Mouse (Mus musculus) thymus, adult 2 months (tissue): Measurements from ENCODE around the gene Fasn. TPM values are rescaled to one million over a fixed set of nuclear protein-coding genes. Genes with fewer than 3 reads are reported as not detected.
A peak's percentile ranks its signal among the peaks of the same experiment; 100 is the strongest.

Experiments
- DNase-seq: peaks from one replicate; pipeline ENCODE4 v3.0.0; 2021
- H3K27ac ChIP-seq: fragments of 200-500 bp; 2 replicates; pipeline ENCODE4 v1.5.1; 2012; ENCODE audit warnings: low read length, control low read depth; ENCODE audit not compliant: control insufficient read depth, insufficient read depth
- H3K27me3 ChIP-seq: fragments of 200-500 bp; 2 replicates; pipeline ENCODE4 v1.6.1; 2012; ENCODE audit warnings: mild to moderate bottlenecking, low read length, moderate library complexity, mixed read lengths; ENCODE audit not compliant: control insufficient read depth, insufficient read depth
- H3K36me3 ChIP-seq: fragments of 200-500 bp; 2 replicates; pipeline ENCODE4 v1.6.1; 2012; ENCODE audit warnings: mild to moderate bottlenecking, low read length, moderate library complexity; ENCODE audit not compliant: control insufficient read depth, insufficient read depth
- H3K4me1 ChIP-seq: fragments of 200-500 bp; replicated peaks from 2 replicates; pipeline ENCODE4 v1.6.1; 2012; ENCODE audit warnings: low read length; ENCODE audit not compliant: control insufficient read depth, insufficient read depth
- H3K4me3 ChIP-seq: fragments of 200-500 bp; 2 replicates; pipeline ENCODE4 v1.5.1; 2012; ENCODE audit warnings: mild to moderate bottlenecking, low read length, control low read depth, moderate library complexity; ENCODE audit not compliant: control insufficient read depth, insufficient read depth
- CTCF ChIP-seq: fragments of 200-500 bp; IDR thresholded peaks from 2 replicates; pipeline ENCODE4 v1.5.1; 2012; ENCODE audit warnings: mild to moderate bottlenecking, control low read depth, low read length, moderate library complexity, borderline replicate concordance; ENCODE audit not compliant: control insufficient read depth, poor library complexity, insufficient read depth; ENCODE audit errors: extremely low read depth
- POLR2A ChIP-seq: fragments of 200-500 bp; IDR thresholded peaks from 2 replicates; pipeline ENCODE4 v1.6.1; 2012; ENCODE audit warnings: mild to moderate bottlenecking, low read length, control low read depth, moderate library complexity; ENCODE audit not compliant: control insufficient read depth, poor library complexity, insufficient read depth; ENCODE audit errors: extremely low read depth
- WGBS: fragments of 180-500 bp; shearing (Covaris S2); methylation state at CpG from one replicate; pipeline ENCODE4 v1.1.7; 2018; 5-methylcytosine and 5-hydroxymethylcytosine counted together
- polyA plus RNA-seq: library from polyadenylated mRNA; depleted of rRNA; stranded (reverse); fragments of >200 nt; gene quantifications from 2 replicates; pipeline ENCODE4 v1.2.3, GENCODE M21; 2012

Fasn gene
- polyA plus RNA-seq, 1 experiment = 973 TPM

DNA sequence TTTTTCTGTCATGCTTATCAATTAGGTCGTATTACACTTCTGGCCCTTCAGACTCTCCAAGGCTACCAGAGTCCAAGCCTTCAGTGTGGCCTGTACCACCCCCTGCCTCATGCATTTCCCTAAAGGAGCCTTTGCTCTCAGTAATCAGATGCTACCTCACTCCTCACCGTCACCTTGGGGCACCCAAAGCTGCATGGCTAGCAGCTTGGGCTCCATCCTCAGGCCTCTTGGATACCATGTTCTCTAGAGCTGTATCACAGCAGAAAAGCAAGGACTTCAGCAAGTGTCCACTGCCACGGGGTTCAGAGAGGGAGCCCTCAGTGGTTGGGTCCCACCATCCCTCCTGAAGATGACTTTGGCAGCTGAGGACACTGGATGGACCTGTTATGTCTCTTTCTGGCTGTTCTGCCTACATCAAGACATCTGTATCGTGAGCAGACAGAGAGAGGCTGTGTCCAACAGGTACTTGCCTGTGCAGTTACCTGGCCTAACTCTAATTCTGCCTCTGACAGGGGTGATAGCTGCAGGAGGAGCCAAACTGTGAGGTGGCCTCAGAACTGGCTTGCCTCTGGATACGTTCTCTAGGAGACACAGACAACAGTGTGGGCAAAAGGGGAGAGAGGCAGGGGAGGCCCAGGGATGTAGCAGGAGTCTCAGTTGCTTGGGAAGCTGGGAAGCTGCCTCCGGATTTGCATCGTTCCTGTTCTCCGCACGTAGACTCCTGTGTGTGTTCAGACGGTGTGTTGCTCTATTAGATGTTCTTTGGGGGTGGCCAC lies 5.6 kb upstream of the Fasn start:
- H3K4me1 ChIP-seq = peaks cover 13% of the 10 kb centered on the region
- TF ChIP-seq POLR2A = no peak
- TF ChIP-seq CTCF = no peak
- H3K4me3 ChIP-seq = no peak overlapping the region
- no peak for DNase-seq
- H3K27ac ChIP-seq = no peak overlapping the region
- 96% methylated on average over 10 of the region's 10 CpGs for WGBS
- H3K36me3 ChIP-seq = no peaks in the 10 kb centered on the region
- H3K27me3 ChIP-seq = no peaks in the 10 kb centered on the region

DNA sequence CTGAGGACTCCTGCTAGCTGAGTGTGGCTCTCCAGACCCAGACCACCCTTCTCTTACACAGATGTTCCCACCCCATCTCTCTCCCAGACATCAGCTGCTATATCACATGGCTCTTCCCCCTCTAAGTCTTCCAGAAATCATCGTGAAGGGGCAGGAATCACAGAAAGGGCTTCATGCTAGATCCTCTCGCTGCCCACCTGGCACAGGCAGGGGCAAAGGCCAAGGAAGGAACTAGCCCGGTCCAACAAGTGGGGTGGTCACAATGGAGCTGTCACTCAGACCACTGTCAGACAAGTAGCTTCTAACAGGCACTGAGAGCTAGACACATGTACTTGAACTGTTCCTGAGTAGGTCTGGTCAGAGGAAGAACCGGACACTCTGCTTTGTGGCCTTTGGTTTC lies 4.1 kb upstream of the Fasn start:
- no peak for TF ChIP-seq CTCF
- TF ChIP-seq POLR2A = no peak
- Histone ChIP-seq H3K4me1 (peaks cover 17% of the 10 kb centered on the region), H3K27me3 (no peaks in the 10 kb centered on the region), H3K36me3 (no peaks in the 10 kb centered on the region), H3K27ac (no peak overlapping the region), H3K4me3 (no peak overlapping the region)
- no peak for DNase-seq
- WGBS = 93% methylated on average over 4 of the region's 4 CpGs

DNA sequence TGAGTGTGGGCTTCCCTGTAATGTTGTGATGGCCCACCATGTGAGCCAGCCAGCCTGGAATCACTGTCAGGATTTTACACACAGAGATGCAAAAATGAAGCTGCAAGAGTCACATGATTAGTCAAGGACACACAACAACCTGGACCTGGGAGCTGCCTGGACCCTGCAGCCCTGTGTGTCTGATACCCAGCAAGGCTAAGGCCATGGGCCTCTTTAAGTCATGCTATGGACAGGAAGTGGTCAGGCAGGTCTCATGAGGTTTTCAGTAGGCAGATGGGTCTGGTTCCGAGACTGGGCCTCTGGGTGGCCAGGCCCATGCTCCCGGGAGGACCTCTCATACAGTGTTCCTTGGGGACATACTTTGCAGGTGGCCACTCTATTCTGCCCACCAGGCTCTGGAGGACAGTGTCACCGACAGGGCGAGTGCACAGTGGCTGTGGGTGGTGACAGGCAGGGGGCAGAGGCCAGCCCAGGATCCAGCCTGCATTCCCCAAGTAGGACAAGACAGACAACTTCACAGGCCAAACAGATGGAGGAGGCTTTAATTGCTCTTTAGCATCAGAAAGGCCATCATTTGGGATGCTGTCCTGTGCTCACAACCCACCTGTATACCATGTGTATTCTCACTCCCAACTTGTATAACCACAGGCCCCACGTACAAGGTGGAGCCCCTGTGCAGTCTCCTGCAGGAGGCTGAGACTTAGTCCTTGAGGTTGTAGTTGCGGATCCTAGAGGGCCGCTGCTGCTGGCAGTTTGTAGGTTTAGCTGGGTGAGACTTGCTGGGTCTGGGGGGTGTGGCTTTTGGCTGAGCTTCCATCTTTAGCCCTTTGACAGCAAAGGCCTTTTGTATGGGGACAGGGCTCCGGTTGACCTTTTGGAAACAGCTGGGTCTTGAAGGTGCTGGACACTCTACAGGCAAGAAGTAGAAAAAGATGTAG lies 1.9 kb upstream of the Fasn start:
- Histone ChIP-seq H3K4me3 (no peak overlapping the region), H3K4me1 (peaks cover 30% of the 10 kb centered on the region), H3K36me3 (no peaks in the 10 kb centered on the region), H3K27me3 (no peaks in the 10 kb centered on the region), H3K27ac (peak overlapping the region; percentile 28; the same call in 1 of the 2 replicates)
- DNase-seq = no peak
- no peak for TF ChIP-seq POLR2A
- 93% methylated on average over 8 of the region's 8 CpGs for WGBS

DNA sequence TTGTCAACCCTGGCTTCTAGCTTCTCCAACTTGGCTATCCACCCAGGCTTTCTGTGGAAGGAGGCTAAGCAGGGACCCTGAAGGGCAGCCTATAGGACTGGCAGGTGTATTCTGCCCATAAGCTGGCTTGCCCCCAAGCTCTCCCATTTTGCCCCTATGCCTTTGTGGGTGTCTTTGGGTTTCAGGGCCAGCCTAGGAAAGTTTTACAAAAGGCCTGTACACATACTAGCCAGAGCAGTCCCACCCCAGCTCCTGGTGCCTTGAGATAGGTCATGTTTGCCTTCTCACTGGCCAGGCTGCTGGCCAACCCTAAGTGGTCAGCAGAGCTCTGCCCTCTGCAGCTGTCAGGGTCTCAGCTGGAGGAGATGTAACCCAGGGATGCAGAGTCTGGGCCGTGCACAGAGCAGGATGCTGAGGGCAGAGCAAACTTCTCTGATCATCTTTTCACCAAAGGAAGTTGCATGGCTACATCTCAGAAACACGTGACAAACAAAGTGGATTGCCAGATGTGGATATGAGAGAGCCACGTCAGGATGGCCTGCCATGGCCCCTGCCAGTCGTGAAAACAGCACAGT lies 1.0 kb upstream of the Fasn start:
- DNase-seq = peak; percentile 21
- no peak overlapping the region for H3K4me3 ChIP-seq
- WGBS = 5% methylated on average over 4 of the region's 4 CpGs
- 0 out of 2 replicates have a peak, but pooled peaks cover 1% of the 10 kb centered on the region for H3K36me3 ChIP-seq
- peak overlapping the region; percentile 38 for H3K27ac ChIP-seq
- TF ChIP-seq POLR2A (no peak), CTCF (no peak)
- H3K27me3 ChIP-seq = no peaks in the 10 kb centered on the region
- peaks cover 30% of the 10 kb centered on the region for H3K4me1 ChIP-seq

DNA sequence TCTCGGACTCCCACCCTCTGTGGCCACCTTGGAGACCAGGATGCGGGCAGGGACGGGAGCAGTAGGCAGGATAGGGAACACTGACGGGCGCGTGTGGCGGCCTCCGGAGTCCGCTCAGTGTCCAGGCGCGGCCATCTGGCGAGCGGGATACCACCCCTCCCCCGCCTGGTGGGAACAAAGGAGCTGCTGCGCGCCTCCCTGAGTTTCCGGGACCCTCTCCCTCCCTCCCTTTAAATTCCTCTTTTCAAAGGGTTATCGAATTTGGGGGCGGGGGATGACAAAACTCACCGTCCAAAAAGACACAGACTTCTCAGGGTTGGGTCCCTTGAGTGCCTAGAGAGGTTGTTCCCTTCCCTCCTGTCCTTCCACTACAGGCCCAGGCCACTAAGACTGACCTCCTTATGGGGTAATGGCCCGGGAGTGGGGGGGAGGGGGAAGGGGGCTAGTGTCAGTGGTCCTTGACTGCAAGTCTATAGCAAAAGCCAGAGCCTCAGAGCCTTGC lies 491 bp upstream of the Fasn start:
- TF ChIP-seq CTCF (no peak), POLR2A (no peak)
- Histone ChIP-seq H3K27me3 (no peaks in the 10 kb centered on the region), H3K36me3 (peaks cover 6% of the 10 kb centered on the region; the same call in 1 of the 2 replicates), H3K4me3 (peak overlapping the region; percentile 78), H3K4me1 (peaks cover 30% of the 10 kb centered on the region), H3K27ac (peak overlapping the region; percentile 38)
- 0% methylated on average over 21 of the region's 21 CpGs for WGBS
- no peak for DNase-seq

DNA sequence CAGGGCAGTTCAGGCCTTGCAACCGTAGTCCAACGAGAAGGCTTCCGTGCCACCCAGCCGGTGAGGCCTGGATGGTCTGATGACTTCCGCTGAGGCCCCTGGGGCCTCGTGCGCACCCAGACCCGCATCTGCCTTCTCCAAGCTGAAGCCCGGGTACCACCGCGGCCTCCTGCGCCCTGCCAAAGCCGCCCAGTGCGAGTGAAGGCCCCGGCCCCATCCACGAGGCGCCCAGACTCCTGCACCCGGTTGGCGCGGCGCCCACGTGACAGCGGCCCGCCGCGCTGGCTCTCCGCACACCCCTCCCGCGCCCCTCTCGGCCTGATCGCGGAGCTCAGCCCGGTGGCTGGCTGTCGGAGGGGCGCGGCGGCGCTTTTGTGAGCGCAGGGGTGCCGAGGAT lies 798 bp downstream of the Fasn start:
- under 1% methylated on average over 40 of the region's 40 CpGs for WGBS
- Histone ChIP-seq H3K4me1 (peaks cover 30% of the 10 kb centered on the region), H3K27me3 (no peaks in the 10 kb centered on the region), H3K27ac (peak overlapping the region; percentile 19), H3K4me3 (peak overlapping the region; percentile 78), H3K36me3 (peaks cover 19% of the 10 kb centered on the region)
- TF ChIP-seq POLR2A (no peak), CTCF (no peak)
- DNase-seq = no peak
